Mouse (Mus musculus) C2C12 (cell line): ENCODE results near the gene Hjurp.

Source experiments
- CEBPB ChIP-seq: IDR thresholded peaks from one replicate; pipeline ENCODE4 v1.6.1; 2011; ENCODE audit warnings: low read depth, mild to moderate bottlenecking, control low read depth, moderate library complexity
- CTCF ChIP-seq: IDR thresholded peaks from one replicate; pipeline ENCODE4 v1.5.1; 2011; ENCODE audit not compliant: control insufficient read depth, insufficient read depth, insufficient read length
- MYOG ChIP-seq: IDR thresholded peaks from one replicate; pipeline ENCODE4 v1.6.1; 2011; ENCODE audit not compliant: control insufficient read depth, insufficient read length; ENCODE audit errors: extremely low read depth

GRCm38 (mm10) chr1:88259643-88260024 is 17.8 kb downstream of the Hjurp start:
- TF ChIP-seq CTCF = no peak
- no peak for TF ChIP-seq MYOG
- no peak for TF ChIP-seq CEBPB
